Mouse (Mus musculus): ENCODE measurements around the gene Ssbp4. TPM values are rescaled to one million over a fixed set of nuclear protein-coding genes. Genes with fewer than 3 reads are reported as not detected.

Gene Ssbp4
- polyA plus RNA-seq, 2 experiments = 151 to 163 TPM

GRCm38 (mm10) chr8:70552836-70553235, 55.8 kb downstream of the Ssbp4 start:
- no peak for ATAC-seq (ENCODE audit: low FRiP score, low read depth)
- no peaks in the 10 kb centered on the region for H3K27me3 ChIP-seq (ENCODE audit: control insufficient read depth, insufficient read depth, low read length)

GRCm38 (mm10) chr8:70551558-70552161, 57.0 kb downstream of the Ssbp4 start:
- Histone ChIP-seq H3K9me3 (ENCODE audit: control insufficient read depth, low read length) (no peaks in the 10 kb centered on the region), H3K4me3 (replicated peaks; ENCODE audit: low read length) (no peak overlapping the region), H3K4me2 (replicated peaks; ENCODE audit: low read depth, low read length, severe bottlenecking) (no peak overlapping the region), H3K27ac (replicated peaks; ENCODE audit: low read depth, low read length) (no peak overlapping the region), H3K4me1 (ENCODE audit: control insufficient read depth, insufficient read depth, low read length) (no peaks in the 10 kb centered on the region), H3K36me3 (ENCODE audit: control insufficient read depth, insufficient read depth, low read length) (no peaks in the 10 kb centered on the region), H3K9ac (ENCODE audit: low read depth, low read length, severe bottlenecking) (no peak overlapping the region), H3K27me3 (ENCODE audit: control insufficient read depth, insufficient read depth, low read length) (no peaks in the 10 kb centered on the region)
- ATAC-seq (ENCODE audit: low FRiP score, low read depth) (no peak), DNase-seq (ENCODE audit: low spot score) (no peak)
- 69% methylated on average over 3 of the region's 3 CpGs for WGBS
- TF ChIP-seq POLR2A (IDR thresholded peaks at IDR 0.05; ENCODE audit: borderline replicate concordance, extremely low read depth, insufficient read depth, insufficient read length) = no peak

More at GRCm38 (mm10) chr8:70552836-70553235, 55.8 kb downstream of the Ssbp4 start:
- Histone ChIP-seq H3K4me1 (ENCODE audit: control insufficient read depth, insufficient read depth, low read length) (no peaks in the 10 kb centered on the region), H3K4me2 (replicated peaks; ENCODE audit: low read depth, low read length, severe bottlenecking) (no peak overlapping the region), H3K36me3 (ENCODE audit: control insufficient read depth, insufficient read depth, low read length) (no peaks in the 10 kb centered on the region), H3K9me3 (ENCODE audit: control insufficient read depth, low read length) (no peaks in the 10 kb centered on the region), H3K9ac (ENCODE audit: low read depth, low read length, severe bottlenecking) (no peak overlapping the region), H3K4me3 (replicated peaks; ENCODE audit: low read length) (no peak overlapping the region), H3K27ac (replicated peaks; ENCODE audit: low read depth, low read length) (no peak overlapping the region)
- WGBS = 72% methylated on average over 1 of the region's 1 CpGs
- TF ChIP-seq POLR2A (IDR thresholded peaks at IDR 0.05; ENCODE audit: borderline replicate concordance, extremely low read depth, insufficient read depth, insufficient read length) = no peak
- no peak for DNase-seq (ENCODE audit: low spot score)

GRCm38 (mm10) chr8:70549412-70550184, 59.1 kb downstream of the Ssbp4 start:
- 90% methylated on average over 10 of the region's 10 CpGs for WGBS
- H3K27me3 ChIP-seq (ENCODE audit: control insufficient read depth, insufficient read depth, low read length) = no peaks in the 10 kb centered on the region
- H3K4me1 ChIP-seq (ENCODE audit: control insufficient read depth, insufficient read depth, low read length) = no peaks in the 10 kb centered on the region
- no peak for TF ChIP-seq POLR2A (IDR thresholded peaks at IDR 0.05; ENCODE audit: borderline replicate concordance, extremely low read depth, insufficient read depth, insufficient read length)
- no peak overlapping the region for H3K27ac ChIP-seq (replicated peaks; ENCODE audit: low read depth, low read length)
- H3K9ac ChIP-seq (ENCODE audit: low read depth, low read length, severe bottlenecking) = no peak overlapping the region
- H3K9me3 ChIP-seq (ENCODE audit: control insufficient read depth, low read length) = no peaks in the 10 kb centered on the region
- no peak for DNase-seq (ENCODE audit: low spot score)
- H3K4me3 ChIP-seq (replicated peaks; ENCODE audit: low read length) = no peak overlapping the region
- no peak for ATAC-seq (ENCODE audit: low FRiP score, low read depth)
- no peak overlapping the region for H3K4me2 ChIP-seq (replicated peaks; ENCODE audit: low read depth, low read length, severe bottlenecking)
- no peaks in the 10 kb centered on the region for H3K36me3 ChIP-seq (ENCODE audit: control insufficient read depth, insufficient read depth, low read length)

- WGBS = 92% methylated on average over 6 of the region's 6 CpGs
- Histone ChIP-seq H3K36me3 (ENCODE audit: control insufficient read depth, insufficient read depth, low read length) (no peaks in the 10 kb centered on the region), H3K4me3 (replicated peaks; ENCODE audit: low read length) (no peak overlapping the region), H3K4me2 (replicated peaks; ENCODE audit: low read depth, low read length, severe bottlenecking) (no peak overlapping the region), H3K27me3 (ENCODE audit: control insufficient read depth, insufficient read depth, low read length) (no peaks in the 10 kb centered on the region), H3K9me3 (ENCODE audit: control insufficient read depth, low read length) (no peaks in the 10 kb centered on the region), H3K9ac (ENCODE audit: low read depth, low read length, severe bottlenecking) (no peak overlapping the region), H3K27ac (replicated peaks; ENCODE audit: low read depth, low read length) (no peak overlapping the region), H3K4me1 (ENCODE audit: control insufficient read depth, insufficient read depth, low read length) (no peaks in the 10 kb centered on the region)
- no peak for TF ChIP-seq POLR2A (IDR thresholded peaks at IDR 0.05; ENCODE audit: borderline replicate concordance, extremely low read depth, insufficient read depth, insufficient read length)
- ATAC-seq (ENCODE audit: low FRiP score, low read depth) (no peak), DNase-seq (ENCODE audit: low spot score) (no peak)
Observed at GRCm38 (mm10) chr8:70547762-70548161, 60.9 kb downstream of the Ssbp4 start.

Other genes starting within 250 kb of the Ssbp4 start
- 136 and 173 TPM in 2 replicates for gene Comp, start 235.3 kb downstream of the Ssbp4 start, polyA plus RNA-seq (2012; rRNA removed)
- 36.7 and 46.3 TPM in 2 replicates for gene Comp, start 235.3 kb downstream of the Ssbp4 start, polyA plus RNA-seq (2014; fragmentation: Nextera tagmentation; extraction: Ambion mirVana)
- 37.8 and 58.5 TPM in 2 replicates for gene Crtc1, start 169.3 kb downstream of the Ssbp4 start, polyA plus RNA-seq (2012; rRNA removed)
- 26.3 and 31.1 TPM in 2 replicates for gene Crtc1, start 169.3 kb downstream of the Ssbp4 start, polyA plus RNA-seq (2014; fragmentation: Nextera tagmentation; extraction: Ambion mirVana)
- 48.7 and 72.6 TPM in 2 replicates for gene Klhl26, start 131.9 kb downstream of the Ssbp4 start, polyA plus RNA-seq (2012; rRNA removed)
- 24.2 and 28.6 TPM in 2 replicates for gene Klhl26, start 131.9 kb downstream of the Ssbp4 start, polyA plus RNA-seq (2014; fragmentation: Nextera tagmentation; extraction: Ambion mirVana)
- gene Tmem59l, start 121.5 kb downstream of the Ssbp4 start, polyA plus RNA-seq (2012; rRNA removed) = 13.1 and 17.7 TPM in 2 replicates
- 15.7 and 17.5 TPM in 2 replicates for gene Tmem59l, start 121.5 kb downstream of the Ssbp4 start, polyA plus RNA-seq (2014; fragmentation: Nextera tagmentation; extraction: Ambion mirVana)
- gene Crlf1, start 115.7 kb downstream of the Ssbp4 start, polyA plus RNA-seq (2012; rRNA removed) = 98.9 and 127 TPM in 2 replicates
- 91.5 and 103 TPM in 2 replicates for gene Crlf1, start 115.7 kb downstream of the Ssbp4 start, polyA plus RNA-seq (2014; fragmentation: Nextera tagmentation; extraction: Ambion mirVana)
- gene Rex1bd, start 102.1 kb downstream of the Ssbp4 start, polyA plus RNA-seq (2012; rRNA removed) = 154 and 175 TPM in 2 replicates
- gene Rex1bd, start 102.1 kb downstream of the Ssbp4 start, polyA plus RNA-seq (2014; fragmentation: Nextera tagmentation; extraction: Ambion mirVana) = 152 and 156 TPM in 2 replicates
- gene Uba52, start 98.1 kb downstream of the Ssbp4 start, polyA plus RNA-seq (2012; rRNA removed) = 1,215 and 1,844 TPM in 2 replicates
- 1,031 and 1,113 TPM in 2 replicates for gene Uba52, start 98.1 kb downstream of the Ssbp4 start, polyA plus RNA-seq (2014; fragmentation: Nextera tagmentation; extraction: Ambion mirVana)
- 363 and 431 TPM in 2 replicates for gene Fkbp8, start 81.1 kb downstream of the Ssbp4 start, polyA plus RNA-seq (2012; rRNA removed)
- gene Fkbp8, start 81.1 kb downstream of the Ssbp4 start, polyA plus RNA-seq (2014; fragmentation: Nextera tagmentation; extraction: Ambion mirVana) = 219 and 248 TPM in 2 replicates
- 52.5 and 61.0 TPM in 2 replicates for gene Kxd1, start 80.9 kb downstream of the Ssbp4 start, polyA plus RNA-seq (2012; rRNA removed)
- 60.3 and 61.7 TPM in 2 replicates for gene Kxd1, start 80.9 kb downstream of the Ssbp4 start, polyA plus RNA-seq (2014; fragmentation: Nextera tagmentation; extraction: Ambion mirVana)
- 30.3 and 35.3 TPM in 2 replicates for gene Ell, start 69.4 kb downstream of the Ssbp4 start, polyA plus RNA-seq (2012; rRNA removed)
- gene Ell, start 69.4 kb downstream of the Ssbp4 start, polyA plus RNA-seq (2014; fragmentation: Nextera tagmentation; extraction: Ambion mirVana) = 20.2 and 22.4 TPM in 2 replicates
- 213 and 279 TPM in 2 replicates for gene Isyna1, start 14.5 kb downstream of the Ssbp4 start, polyA plus RNA-seq (2012; rRNA removed)
- 94.4 and 103 TPM in 2 replicates for gene Isyna1, start 14.5 kb downstream of the Ssbp4 start, polyA plus RNA-seq (2014; fragmentation: Nextera tagmentation; extraction: Ambion mirVana)
- gene Lrrc25, start 7.3 kb upstream of the Ssbp4 start, polyA plus RNA-seq (2012; rRNA removed) = 3.5 and 4.5 TPM in 2 replicates
- gene Lrrc25, start 7.3 kb upstream of the Ssbp4 start, polyA plus RNA-seq (2014; fragmentation: Nextera tagmentation; extraction: Ambion mirVana) = 2.5 and 3.2 TPM in 2 replicates
- gene Gdf15, start 23.6 kb upstream of the Ssbp4 start, polyA plus RNA-seq (2012; rRNA removed) = 0.15 and 0.47 TPM in 2 replicates
- 0.18 TPM in 1 of 2 replicates, not detected in the other for gene Gdf15, start 23.6 kb upstream of the Ssbp4 start, polyA plus RNA-seq (2014; fragmentation: Nextera tagmentation; extraction: Ambion mirVana)
- 47.6 and 59.8 TPM in 2 replicates for gene Pgpep1, start 51.5 kb upstream of the Ssbp4 start, polyA plus RNA-seq (2012; rRNA removed)
- 64.1 and 68.7 TPM in 2 replicates for gene Pgpep1, start 51.5 kb upstream of the Ssbp4 start, polyA plus RNA-seq (2014; fragmentation: Nextera tagmentation; extraction: Ambion mirVana)
- 172 and 182 TPM in 2 replicates for gene Lsm4, start 64.4 kb upstream of the Ssbp4 start, polyA plus RNA-seq (2012; rRNA removed)
- 247 and 256 TPM in 2 replicates for gene Lsm4, start 64.4 kb upstream of the Ssbp4 start, polyA plus RNA-seq (2014; fragmentation: Nextera tagmentation; extraction: Ambion mirVana)
- gene Jund, start 90.1 kb upstream of the Ssbp4 start, polyA plus RNA-seq (2012; rRNA removed) = 218 and 287 TPM in 2 replicates
- gene Jund, start 90.1 kb upstream of the Ssbp4 start, polyA plus RNA-seq (2014; fragmentation: Nextera tagmentation; extraction: Ambion mirVana) = 115 and 119 TPM in 2 replicates
- 0.04 and 0.08 TPM in 2 replicates for gene Iqcn, start 94.6 kb upstream of the Ssbp4 start, polyA plus RNA-seq (2012; rRNA removed)
- gene Iqcn, start 94.6 kb upstream of the Ssbp4 start, polyA plus RNA-seq (2014; fragmentation: Nextera tagmentation; extraction: Ambion mirVana) = 0.10 TPM in 1 of 2 replicates, not detected in the other
- not detected in 2 replicates for gene Gm3336, start 109.7 kb upstream of the Ssbp4 start, polyA plus RNA-seq (2012; rRNA removed)
- gene Gm3336, start 109.7 kb upstream of the Ssbp4 start, polyA plus RNA-seq (2014; fragmentation: Nextera tagmentation; extraction: Ambion mirVana) = not detected in 2 replicates
- 0.38 TPM in 2 replicates for gene Pde4c, start 114.8 kb upstream of the Ssbp4 start, polyA plus RNA-seq (2012; rRNA removed)
- not detected in 2 replicates for gene Pde4c, start 114.8 kb upstream of the Ssbp4 start, polyA plus RNA-seq (2014; fragmentation: Nextera tagmentation; extraction: Ambion mirVana)
- 27.2 and 36.6 TPM in 2 replicates for gene Rab3a, start 145.8 kb upstream of the Ssbp4 start, polyA plus RNA-seq (2012; rRNA removed)
- 19.8 and 20.1 TPM in 2 replicates for gene Rab3a, start 145.8 kb upstream of the Ssbp4 start, polyA plus RNA-seq (2014; fragmentation: Nextera tagmentation; extraction: Ambion mirVana)
- gene Mpv17l2, start 152.1 kb upstream of the Ssbp4 start, polyA plus RNA-seq (2012; rRNA removed) = 27.7 and 41.6 TPM in 2 replicates
- gene Mpv17l2, start 152.1 kb upstream of the Ssbp4 start, polyA plus RNA-seq (2014; fragmentation: Nextera tagmentation; extraction: Ambion mirVana) = 36.0 and 40.3 TPM in 2 replicates
- gene Pik3r2, start 167.8 kb upstream of the Ssbp4 start, polyA plus RNA-seq (2012; rRNA removed) = 111 and 137 TPM in 2 replicates
- gene Pik3r2, start 167.8 kb upstream of the Ssbp4 start, polyA plus RNA-seq (2014; fragmentation: Nextera tagmentation; extraction: Ambion mirVana) = 73.5 and 74.7 TPM in 2 replicates
- gene Mast3, start 196.2 kb upstream of the Ssbp4 start, polyA plus RNA-seq (2012; rRNA removed) = 37.2 and 57.8 TPM in 2 replicates
- 14.4 and 16.2 TPM in 2 replicates for gene Mast3, start 196.2 kb upstream of the Ssbp4 start, polyA plus RNA-seq (2014; fragmentation: Nextera tagmentation; extraction: Ambion mirVana)
- 0.04 and 0.13 TPM in 2 replicates for gene Il12rb1, start 199.6 kb upstream of the Ssbp4 start, polyA plus RNA-seq (2012; rRNA removed)
- gene Il12rb1, start 199.6 kb upstream of the Ssbp4 start, polyA plus RNA-seq (2014; fragmentation: Nextera tagmentation; extraction: Ambion mirVana) = 0.21 TPM in 1 of 2 replicates, not detected in the other
- gene Arrdc2, start 230.8 kb upstream of the Ssbp4 start, polyA plus RNA-seq (2012; rRNA removed) = 21.5 and 36.9 TPM in 2 replicates
- 6.1 and 8.6 TPM in 2 replicates for gene Arrdc2, start 230.8 kb upstream of the Ssbp4 start, polyA plus RNA-seq (2014; fragmentation: Nextera tagmentation; extraction: Ambion mirVana)